Mouse (Mus musculus): ENCODE measurements around the gene Gm21970. TPM values are rescaled to one million over a fixed set of nuclear protein-coding genes. Genes with fewer than 3 reads are reported as not detected.

Gene Gm21970
- polyA plus RNA-seq, 1 experiment from 2014 or later = 0.45 TPM

- no peaks in the 10 kb centered on the region for H3K27me3 ChIP-seq (replicated peaks; ENCODE audit: control insufficient read depth, insufficient read depth, low read length)
- no peak for ATAC-seq (replicated peaks; ENCODE audit: low FRiP score, low TSS enrichment, low read depth)
- no peak for DNase-seq (ENCODE audit: low spot score)
- peaks cover 43% of the 10 kb centered on the region for H3K36me3 ChIP-seq (ENCODE audit: control insufficient read depth, insufficient read depth, low read length)
- no peak overlapping the region for H3K4me2 ChIP-seq (ENCODE audit: low read length)
- no peak overlapping the region for H3K27ac ChIP-seq (ENCODE audit: low read depth)
- 88% methylated on average over 10 of the region's 10 CpGs for WGBS
- H3K9ac ChIP-seq (ENCODE audit: low read length) = no peak overlapping the region
- no peak overlapping the region for H3K4me3 ChIP-seq (ENCODE audit: low read depth, low read length)
- H3K4me1 ChIP-seq (replicated peaks; ENCODE audit: control insufficient read depth, insufficient read depth, low read length) = no peaks in the 10 kb centered on the region
- H3K9me3 ChIP-seq (ENCODE audit: control insufficient read depth, low read length) = no peaks in the 10 kb centered on the region; the same call in 1 of the 2 replicates
Observed at GRCm38 (mm10) chr16:91386419-91387120, 5.0 kb upstream of the Gm21970 start.

- H3K4me1 ChIP-seq (replicated peaks; ENCODE audit: control insufficient read depth, insufficient read depth, low read length) = no peaks in the 10 kb centered on the region
- no peaks in the 10 kb centered on the region; the same call in 1 of the 2 replicates for H3K9me3 ChIP-seq (ENCODE audit: control insufficient read depth, low read length)
- H3K36me3 ChIP-seq (ENCODE audit: control insufficient read depth, insufficient read depth, low read length) = peaks cover 49% of the 10 kb centered on the region
- ATAC-seq (replicated peaks; ENCODE audit: low FRiP score, low TSS enrichment, low read depth) = no peak
- H3K9ac ChIP-seq (ENCODE audit: low read length) = no peak overlapping the region
- 83% methylated on average over 3 of the region's 3 CpGs for WGBS
- no peak overlapping the region for H3K27ac ChIP-seq (ENCODE audit: low read depth)
- H3K27me3 ChIP-seq (replicated peaks; ENCODE audit: control insufficient read depth, insufficient read depth, low read length) = no peaks in the 10 kb centered on the region
- no peak overlapping the region for H3K4me2 ChIP-seq (ENCODE audit: low read length)
- DNase-seq (ENCODE audit: low spot score) = no peak
- H3K4me3 ChIP-seq (ENCODE audit: low read depth, low read length) = no peak overlapping the region
Observed at GRCm38 (mm10) chr16:91387121-91387486, 4.4 kb upstream of the Gm21970 start.

- Histone ChIP-seq H3K4me3 (ENCODE audit: low read depth, low read length) (no peak overlapping the region), H3K27ac (ENCODE audit: low read depth) (no peak overlapping the region), H3K36me3 (ENCODE audit: control insufficient read depth, insufficient read depth, low read length) (peaks cover 60% of the 10 kb centered on the region), H3K4me1 (replicated peaks; ENCODE audit: control insufficient read depth, insufficient read depth, low read length) (no peaks in the 10 kb centered on the region), H3K4me2 (ENCODE audit: low read length) (no peak overlapping the region), H3K9me3 (ENCODE audit: control insufficient read depth, low read length) (no peaks in the 10 kb centered on the region; the same call in 1 of the 2 replicates), H3K9ac (ENCODE audit: low read length) (no peak overlapping the region), H3K27me3 (replicated peaks; ENCODE audit: control insufficient read depth, insufficient read depth, low read length) (no peaks in the 10 kb centered on the region)
- DNase-seq (ENCODE audit: low spot score) (no peak), ATAC-seq (replicated peaks; ENCODE audit: low FRiP score, low TSS enrichment, low read depth) (no peak)
- WGBS = 89% methylated on average over 4 of the region's 4 CpGs
Observed at GRCm38 (mm10) chr16:91390100-91390499, 1.4 kb upstream of the Gm21970 start.

- no peak overlapping the region for H3K27ac ChIP-seq (ENCODE audit: low read depth)
- no peak overlapping the region for H3K4me3 ChIP-seq (ENCODE audit: low read depth, low read length)
- WGBS = 76% methylated on average over 4 of the region's 4 CpGs
- H3K9ac ChIP-seq (ENCODE audit: low read length) = no peak overlapping the region
- H3K27me3 ChIP-seq (replicated peaks; ENCODE audit: control insufficient read depth, insufficient read depth, low read length) = no peaks in the 10 kb centered on the region
- no peak for DNase-seq (ENCODE audit: low spot score)
- H3K36me3 ChIP-seq (ENCODE audit: control insufficient read depth, insufficient read depth, low read length) = peaks cover 44% of the 10 kb centered on the region
- no peak for ATAC-seq (replicated peaks; ENCODE audit: low FRiP score, low TSS enrichment, low read depth)
- H3K4me1 ChIP-seq (replicated peaks; ENCODE audit: control insufficient read depth, insufficient read depth, low read length) = no peaks in the 10 kb centered on the region
- H3K9me3 ChIP-seq (ENCODE audit: control insufficient read depth, low read length) = no peaks in the 10 kb centered on the region; the same call in 1 of the 2 replicates
- H3K4me2 ChIP-seq (ENCODE audit: low read length) = no peak overlapping the region
Observed at GRCm38 (mm10) chr16:91394826-91395410, 3.4 kb downstream of the Gm21970 start.

DNA sequence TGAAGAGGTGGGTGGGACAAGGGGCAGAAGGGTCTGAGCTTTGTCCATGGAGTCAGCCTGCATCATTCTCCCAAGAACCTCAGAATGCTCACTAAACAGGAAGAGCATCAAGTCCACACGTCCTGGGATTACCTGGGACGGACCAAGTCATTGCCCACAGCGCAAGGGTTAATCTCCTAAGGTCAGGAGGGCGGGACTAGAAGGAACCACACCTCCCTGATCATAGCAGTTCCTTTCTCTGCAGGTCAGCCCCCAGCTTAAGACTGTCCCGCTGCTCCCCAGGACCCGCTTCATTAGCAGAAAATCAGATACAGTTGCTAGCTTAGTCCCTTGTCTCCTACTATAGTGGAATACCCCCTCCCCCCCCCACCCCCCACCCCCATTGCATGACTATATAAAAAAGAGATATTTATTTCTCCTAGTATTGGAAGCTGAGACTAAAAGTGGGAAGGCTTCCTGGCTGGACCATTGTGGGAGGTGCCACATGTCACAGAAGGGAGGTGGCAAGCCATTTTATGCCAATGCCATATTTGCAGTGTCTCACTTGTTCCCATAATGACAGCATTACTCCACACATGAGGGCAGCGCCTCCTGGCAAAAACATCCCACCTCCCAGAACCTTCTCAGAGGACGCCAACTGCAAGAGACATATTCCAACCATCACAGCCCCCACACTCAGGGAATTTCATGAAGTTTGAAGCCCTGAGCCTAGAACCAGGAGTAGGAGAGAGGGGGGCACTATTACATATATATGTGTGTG is 4.3 kb downstream of the Gm21970 start:
- Histone ChIP-seq H3K4me3 (ENCODE audit: low read depth, low read length) (no peak overlapping the region), H3K36me3 (ENCODE audit: control insufficient read depth, insufficient read depth, low read length) (peaks cover 44% of the 10 kb centered on the region), H3K9ac (ENCODE audit: low read length) (no peak overlapping the region), H3K27me3 (replicated peaks; ENCODE audit: control insufficient read depth, insufficient read depth, low read length) (no peaks in the 10 kb centered on the region), H3K4me2 (ENCODE audit: low read length) (no peak overlapping the region), H3K4me1 (replicated peaks; ENCODE audit: control insufficient read depth, insufficient read depth, low read length) (no peaks in the 10 kb centered on the region), H3K9me3 (ENCODE audit: control insufficient read depth, low read length) (no peaks in the 10 kb centered on the region), H3K27ac (ENCODE audit: low read depth) (no peak overlapping the region)
- 68% methylated on average over 8 of the region's 8 CpGs for WGBS
- ATAC-seq (replicated peaks; ENCODE audit: low FRiP score, low TSS enrichment, low read depth) (no peak), DNase-seq (ENCODE audit: low spot score) (no peak)

DNA sequence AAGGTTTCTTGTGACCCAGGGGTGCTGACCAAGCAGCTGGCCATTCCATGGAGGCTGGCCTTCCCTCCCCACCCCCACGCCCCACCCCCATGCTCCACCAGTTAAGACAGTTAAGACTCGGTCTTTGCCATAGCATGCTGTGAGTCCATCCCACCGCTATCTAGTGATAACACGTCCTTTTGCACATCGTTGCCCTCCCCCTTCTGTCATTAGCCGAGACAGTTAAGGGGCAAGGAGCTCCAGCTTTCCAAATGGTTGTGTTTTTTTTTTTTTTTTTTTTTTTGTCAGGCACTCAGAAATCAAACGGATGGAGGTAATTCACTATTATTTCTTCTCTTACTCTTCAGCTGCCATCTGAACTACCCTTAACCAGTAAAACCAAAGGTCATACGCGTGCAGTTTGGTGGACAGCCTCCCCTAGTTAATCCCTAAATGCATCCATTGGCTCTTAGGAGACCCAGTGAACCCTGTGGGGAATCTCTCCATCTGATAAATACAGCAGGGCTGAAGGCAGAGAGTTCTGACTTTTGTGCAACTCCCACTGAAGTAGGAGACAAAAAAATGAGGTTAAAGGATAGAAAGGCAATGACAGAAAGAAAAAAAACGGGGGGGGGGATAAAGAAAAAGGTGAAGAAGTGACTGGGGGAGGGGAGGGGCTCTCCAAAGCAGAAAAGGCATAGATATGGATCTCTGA is 5.5 kb downstream of the Gm21970 start:
- no peak for DNase-seq (ENCODE audit: low spot score)
- Histone ChIP-seq H3K4me1 (replicated peaks; ENCODE audit: control insufficient read depth, insufficient read depth, low read length) (no peaks in the 10 kb centered on the region), H3K27ac (ENCODE audit: low read depth) (no peak overlapping the region), H3K4me3 (ENCODE audit: low read depth, low read length) (no peak overlapping the region), H3K4me2 (ENCODE audit: low read length) (no peak overlapping the region), H3K9me3 (ENCODE audit: control insufficient read depth, low read length) (no peaks in the 10 kb centered on the region), H3K27me3 (replicated peaks; ENCODE audit: control insufficient read depth, insufficient read depth, low read length) (no peaks in the 10 kb centered on the region), H3K9ac (ENCODE audit: low read length) (no peak overlapping the region), H3K36me3 (ENCODE audit: control insufficient read depth, insufficient read depth, low read length) (peaks cover 39% of the 10 kb centered on the region)
- no peak for ATAC-seq (replicated peaks; ENCODE audit: low FRiP score, low TSS enrichment, low read depth)
- 68% methylated on average over 10 of the region's 10 CpGs for WGBS

DNA sequence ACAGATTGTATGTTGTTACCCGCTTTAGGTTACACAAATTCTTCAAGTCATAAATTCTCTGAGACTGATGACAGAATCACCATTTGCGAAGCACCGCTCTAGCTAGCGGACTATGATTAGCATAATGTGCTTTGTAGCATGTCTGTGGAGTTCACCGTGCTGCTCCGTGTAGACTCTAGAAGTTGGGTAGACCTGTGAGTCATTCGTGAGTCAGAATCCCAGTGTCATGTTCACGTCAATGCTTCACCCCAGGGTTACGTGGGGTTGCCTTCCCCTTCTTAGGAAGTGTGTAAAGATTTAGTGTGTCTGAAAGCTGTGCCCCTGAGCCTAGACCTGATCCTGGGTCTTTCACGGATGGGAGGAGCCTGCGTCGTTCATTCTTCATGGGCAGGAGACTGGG is 6.5 kb downstream of the Gm21970 start:
- H3K27me3 ChIP-seq (replicated peaks; ENCODE audit: control insufficient read depth, insufficient read depth, low read length) = no peaks in the 10 kb centered on the region
- no peak overlapping the region for H3K4me3 ChIP-seq (ENCODE audit: low read depth, low read length)
- WGBS = 88% methylated on average over 12 of the region's 12 CpGs
- no peak overlapping the region for H3K4me2 ChIP-seq (ENCODE audit: low read length)
- DNase-seq (ENCODE audit: low spot score) (no peak), ATAC-seq (replicated peaks; ENCODE audit: low FRiP score, low TSS enrichment, low read depth) (no peak)
- H3K36me3 ChIP-seq (ENCODE audit: control insufficient read depth, insufficient read depth, low read length) = peaks cover 29% of the 10 kb centered on the region
- H3K27ac ChIP-seq (ENCODE audit: low read depth) = no peak overlapping the region
- H3K4me1 ChIP-seq (replicated peaks; ENCODE audit: control insufficient read depth, insufficient read depth, low read length) = no peaks in the 10 kb centered on the region
- H3K9me3 ChIP-seq (ENCODE audit: control insufficient read depth, low read length) = no peaks in the 10 kb centered on the region
- H3K9ac ChIP-seq (ENCODE audit: low read length) = no peak overlapping the region

GRCm38 (mm10) chr16:91398944-91399343 is 7.4 kb downstream of the Gm21970 start:
- 93% methylated on average over 7 of the region's 7 CpGs for WGBS
- ATAC-seq (replicated peaks; ENCODE audit: low FRiP score, low TSS enrichment, low read depth) = no peak
- H3K27ac ChIP-seq (ENCODE audit: low read depth) = no peak overlapping the region
- DNase-seq (ENCODE audit: low spot score) = no peak
- no peaks in the 10 kb centered on the region for H3K9me3 ChIP-seq (ENCODE audit: control insufficient read depth, low read length)
- H3K36me3 ChIP-seq (ENCODE audit: control insufficient read depth, insufficient read depth, low read length) = peaks cover 28% of the 10 kb centered on the region
- H3K27me3 ChIP-seq (replicated peaks; ENCODE audit: control insufficient read depth, insufficient read depth, low read length) = no peaks in the 10 kb centered on the region
- no peak overlapping the region for H3K4me2 ChIP-seq (ENCODE audit: low read length)
- H3K4me3 ChIP-seq (ENCODE audit: low read depth, low read length) = no peak overlapping the region
- H3K4me1 ChIP-seq (replicated peaks; ENCODE audit: control insufficient read depth, insufficient read depth, low read length) = no peaks in the 10 kb centered on the region
- no peak overlapping the region for H3K9ac ChIP-seq (ENCODE audit: low read length)
